Mouse (Mus musculus): Measurements from ENCODE around the gene Vsnl1. TPM values are rescaled to one million over a fixed set of nuclear protein-coding genes. Genes with fewer than 3 reads are reported as not detected.
A peak's percentile ranks its signal among the peaks of the same experiment; 100 is the strongest.

The Vsnl1 gene
- polyA plus RNA-seq, 1 experiment from 2014 or later = 8.3 TPM

DNA sequence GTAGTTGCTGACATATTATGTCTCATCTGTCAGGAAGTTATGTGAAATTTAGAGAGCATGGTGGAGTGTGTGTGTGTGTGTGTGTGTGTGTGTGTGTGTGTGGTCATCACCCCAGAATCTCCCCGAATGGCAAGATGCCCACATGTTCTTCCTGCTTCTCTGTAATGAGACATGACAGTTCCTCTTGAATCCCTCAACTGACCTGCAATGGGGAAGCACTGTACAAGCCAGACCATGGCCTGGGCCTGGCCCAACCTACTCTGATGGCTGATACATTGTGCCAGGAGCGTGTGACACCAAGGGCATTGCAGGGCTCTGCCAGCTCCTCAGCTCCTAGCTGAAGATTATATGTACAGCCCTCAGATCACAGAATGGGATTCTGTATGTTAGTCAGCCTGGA is 98.2 kb downstream of the Vsnl1 start:
- TF ChIP-seq EP300 (IDR thresholded peaks at IDR 0.05) (no peak), CTCF (IDR thresholded peaks at IDR 0.05) (no peak)
- DNase-seq (ENCODE audit: low spot score) (no peak), ATAC-seq (no peak)
- Histone ChIP-seq H3K9me3 (ENCODE audit: low read length) (no peaks in the 10 kb centered on the region), H3K27me3 (replicated peaks; ENCODE audit: insufficient read depth, low read length) (no peaks in the 10 kb centered on the region), H3K4me2 (replicated peaks; ENCODE audit: low read depth, low read length) (no peak overlapping the region), H3K27ac (ENCODE audit: low read length) (no peak overlapping the region), H3K4me1 (ENCODE audit: insufficient read depth, low read depth, low read length) (no peaks in the 10 kb centered on the region), H3K36me3 (ENCODE audit: insufficient read depth, low read length) (no peaks in the 10 kb centered on the region), H3K4me3 (ENCODE audit: low read depth, low read length) (no peak overlapping the region), H3K9ac (replicated peaks; ENCODE audit: low read depth) (no peak overlapping the region)
- 73% methylated on average over 2 of the region's 2 CpGs for WGBS

DNA sequence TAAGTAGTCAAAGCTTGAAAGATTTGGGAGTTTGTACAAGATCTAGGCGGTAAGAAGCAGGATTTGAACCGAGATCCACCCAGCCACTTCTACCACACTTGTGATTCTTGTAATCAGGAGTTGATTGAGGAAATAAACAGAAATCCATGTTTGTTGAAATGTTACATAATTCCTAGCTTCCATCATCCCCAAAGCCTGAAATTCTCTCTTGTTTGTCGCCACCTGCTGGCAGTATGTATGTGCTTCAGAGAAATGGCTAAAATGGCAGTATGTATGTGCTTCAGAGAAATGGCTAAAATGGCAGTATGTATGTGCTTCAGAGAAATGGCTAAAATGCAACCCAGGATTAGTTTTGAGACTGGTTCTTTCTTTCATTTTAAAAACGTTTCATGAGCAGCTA is 99.6 kb downstream of the Vsnl1 start:
- no peaks in the 10 kb centered on the region for H3K9me3 ChIP-seq (ENCODE audit: low read length)
- ATAC-seq = no peak
- no peak overlapping the region for H3K4me2 ChIP-seq (replicated peaks; ENCODE audit: low read depth, low read length)
- peak; percentile 69 for DNase-seq (ENCODE audit: low spot score)
- H3K4me1 ChIP-seq (ENCODE audit: insufficient read depth, low read depth, low read length) = no peaks in the 10 kb centered on the region
- H3K9ac ChIP-seq (replicated peaks; ENCODE audit: low read depth) = no peak overlapping the region
- TF ChIP-seq EP300 (IDR thresholded peaks at IDR 0.05) (no peak), CTCF (IDR thresholded peaks at IDR 0.05) (peak; percentile 78)
- no peaks in the 10 kb centered on the region for H3K36me3 ChIP-seq (ENCODE audit: insufficient read depth, low read length)
- H3K27me3 ChIP-seq (replicated peaks; ENCODE audit: insufficient read depth, low read length) = no peaks in the 10 kb centered on the region
- WGBS = 25% methylated on average over 4 of the region's 4 CpGs
- no peak overlapping the region for H3K4me3 ChIP-seq (ENCODE audit: low read depth, low read length)
- no peak overlapping the region for H3K27ac ChIP-seq (ENCODE audit: low read length)

DNA sequence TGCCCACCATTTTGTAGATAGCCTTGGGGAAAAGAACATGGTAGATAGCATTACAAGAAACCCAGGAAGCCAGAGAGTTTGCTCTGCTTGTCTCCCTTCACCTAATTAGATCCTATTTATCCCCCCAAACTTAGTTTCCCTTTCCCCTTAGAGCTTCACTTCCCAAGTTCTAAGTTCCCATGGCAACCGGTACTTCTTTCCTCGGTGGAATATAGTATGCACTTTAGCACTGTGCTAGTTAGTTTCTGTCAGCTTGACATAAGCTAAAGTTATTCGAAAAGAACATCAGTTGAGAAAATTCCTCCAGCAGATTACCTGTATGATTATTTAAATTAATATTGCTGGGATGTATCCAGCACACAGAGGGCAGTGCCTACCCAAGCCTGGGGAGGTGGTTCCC is 109.9 kb downstream of the Vsnl1 start:
- Histone ChIP-seq H3K27ac (ENCODE audit: low read length) (no peak overlapping the region), H3K4me1 (ENCODE audit: insufficient read depth, low read depth, low read length) (no peaks in the 10 kb centered on the region), H3K4me2 (replicated peaks; ENCODE audit: low read depth, low read length) (no peak overlapping the region), H3K36me3 (ENCODE audit: insufficient read depth, low read length) (no peaks in the 10 kb centered on the region), H3K9me3 (ENCODE audit: low read length) (no peaks in the 10 kb centered on the region), H3K9ac (replicated peaks; ENCODE audit: low read depth) (no peak overlapping the region), H3K4me3 (ENCODE audit: low read depth, low read length) (no peak overlapping the region), H3K27me3 (replicated peaks; ENCODE audit: insufficient read depth, low read length) (no peaks in the 10 kb centered on the region)
- DNase-seq (ENCODE audit: low spot score) = no peak
- TF ChIP-seq CTCF (IDR thresholded peaks at IDR 0.05) (no peak), EP300 (IDR thresholded peaks at IDR 0.05) (no peak)
- 80% methylated on average over 3 of the region's 3 CpGs for WGBS
- ATAC-seq = no peak

DNA sequence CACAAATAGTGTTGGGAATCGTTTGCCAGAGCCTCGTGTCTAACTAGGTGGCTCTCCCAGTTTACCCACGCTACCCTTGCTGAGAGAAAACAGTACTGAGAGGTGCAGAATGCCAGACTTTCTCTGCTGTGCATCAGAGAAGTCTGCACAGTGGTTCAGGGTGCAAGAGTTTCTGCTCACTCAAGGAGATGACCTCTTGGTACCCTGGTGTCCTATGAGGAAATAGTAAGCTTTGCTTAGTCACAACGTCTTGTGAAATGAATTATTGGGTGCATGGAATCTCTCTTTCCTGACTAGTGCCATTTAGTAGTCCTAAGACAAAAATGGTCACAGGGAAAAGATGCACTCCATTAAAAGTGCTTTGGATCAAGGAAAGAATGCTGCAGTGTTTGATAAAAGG is 111.9 kb downstream of the Vsnl1 start:
- H3K27me3 ChIP-seq (replicated peaks; ENCODE audit: insufficient read depth, low read length) = no peaks in the 10 kb centered on the region
- no peak overlapping the region for H3K9ac ChIP-seq (replicated peaks; ENCODE audit: low read depth)
- H3K9me3 ChIP-seq (ENCODE audit: low read length) = no peaks in the 10 kb centered on the region
- H3K4me3 ChIP-seq (ENCODE audit: low read depth, low read length) = no peak overlapping the region
- no peak for TF ChIP-seq CTCF (IDR thresholded peaks at IDR 0.05)
- TF ChIP-seq EP300 (IDR thresholded peaks at IDR 0.05) = no peak
- DNase-seq (ENCODE audit: low spot score) (peak; percentile 30), ATAC-seq (no peak)
- no peak overlapping the region for H3K27ac ChIP-seq (ENCODE audit: low read length)
- no peak overlapping the region for H3K4me2 ChIP-seq (replicated peaks; ENCODE audit: low read depth, low read length)
- 39% methylated on average over 4 of the region's 4 CpGs for WGBS
- no peaks in the 10 kb centered on the region for H3K36me3 ChIP-seq (ENCODE audit: insufficient read depth, low read length)
- no peaks in the 10 kb centered on the region for H3K4me1 ChIP-seq (ENCODE audit: insufficient read depth, low read depth, low read length)

GRCm38 (mm10) chr12:11317671-11318070 is 118.7 kb downstream of the Vsnl1 start:
- H3K27me3 ChIP-seq (replicated peaks; ENCODE audit: insufficient read depth, low read length) = no peaks in the 10 kb centered on the region
- no peaks in the 10 kb centered on the region for H3K4me1 ChIP-seq (ENCODE audit: insufficient read depth, low read depth, low read length)
- TF ChIP-seq CTCF (IDR thresholded peaks at IDR 0.05) (no peak), EP300 (IDR thresholded peaks at IDR 0.05) (no peak)
- H3K4me2 ChIP-seq (replicated peaks; ENCODE audit: low read depth, low read length) = no peak overlapping the region
- DNase-seq (ENCODE audit: low spot score) (peak; percentile 51), ATAC-seq (peak; percentile 40; the same call in 1 of the 2 replicates)
- 34% methylated on average over 6 of the region's 6 CpGs for whole genome bisulfite sequencing
- H3K9ac ChIP-seq (replicated peaks; ENCODE audit: low read depth) = no peak overlapping the region
- H3K36me3 ChIP-seq (ENCODE audit: insufficient read depth, low read length) = peaks cover 2% of the 10 kb centered on the region; the same call in 1 of the 2 replicates
- no peak overlapping the region for H3K4me3 ChIP-seq (ENCODE audit: low read depth, low read length)
- no peaks in the 10 kb centered on the region for H3K9me3 ChIP-seq (ENCODE audit: low read length)
- no peak overlapping the region for H3K27ac ChIP-seq (ENCODE audit: low read length)

DNA sequence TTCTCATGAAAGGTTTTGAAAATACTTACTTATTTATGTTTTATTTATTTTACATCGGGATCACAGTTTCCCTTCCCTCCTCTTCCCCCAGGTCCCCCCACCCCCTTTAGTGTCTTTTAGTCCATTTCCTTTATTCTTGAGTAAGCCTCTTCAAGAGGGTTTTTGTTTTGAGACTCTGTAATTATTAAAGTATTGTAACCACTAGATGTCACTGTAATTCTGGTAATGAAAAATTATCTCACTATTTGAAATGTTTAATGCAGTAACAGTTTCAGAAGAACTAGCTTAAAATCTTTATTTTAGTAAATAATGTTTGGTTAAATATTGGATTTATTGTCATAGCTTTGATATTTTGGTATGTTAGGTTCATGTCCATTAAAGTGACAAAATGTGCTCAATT is 122.6 kb downstream of the Vsnl1 start:
- 48% methylated on average over 1 of the region's 1 CpGs for WGBS
- H3K9ac ChIP-seq (replicated peaks; ENCODE audit: low read depth) = no peak overlapping the region
- no peak overlapping the region for H3K4me2 ChIP-seq (replicated peaks; ENCODE audit: low read depth, low read length)
- no peak for TF ChIP-seq EP300 (IDR thresholded peaks at IDR 0.05)
- 0 out of 2 replicates have a peak, but pooled peaks have one; percentile 6 for TF ChIP-seq CTCF (IDR thresholded peaks at IDR 0.05)
- H3K27ac ChIP-seq (ENCODE audit: low read length) = no peak overlapping the region
- peaks cover 7% of the 10 kb centered on the region for H3K36me3 ChIP-seq (ENCODE audit: insufficient read depth, low read length)
- no peaks in the 10 kb centered on the region for H3K9me3 ChIP-seq (ENCODE audit: low read length)
- no peaks in the 10 kb centered on the region for H3K27me3 ChIP-seq (replicated peaks; ENCODE audit: insufficient read depth, low read length)
- H3K4me3 ChIP-seq (ENCODE audit: low read depth, low read length) = no peak overlapping the region
- ATAC-seq (no peak), DNase-seq (ENCODE audit: low spot score) (peak; percentile 54)
- no peaks in the 10 kb centered on the region for H3K4me1 ChIP-seq (ENCODE audit: insufficient read depth, low read depth, low read length)

GRCm38 (mm10) chr12:11311106-11311505 is 125.3 kb downstream of the Vsnl1 start:
- Histone ChIP-seq H3K36me3 (ENCODE audit: insufficient read depth, low read length) (peaks cover 16% of the 10 kb centered on the region; the same call in 1 of the 2 replicates), H3K27ac (ENCODE audit: low read length) (no peak overlapping the region), H3K4me3 (ENCODE audit: low read depth, low read length) (no peak overlapping the region), H3K9me3 (ENCODE audit: low read length) (no peaks in the 10 kb centered on the region), H3K9ac (replicated peaks; ENCODE audit: low read depth) (no peak overlapping the region), H3K4me1 (ENCODE audit: insufficient read depth, low read depth, low read length) (no peaks in the 10 kb centered on the region), H3K27me3 (replicated peaks; ENCODE audit: insufficient read depth, low read length) (no peaks in the 10 kb centered on the region), H3K4me2 (replicated peaks; ENCODE audit: low read depth, low read length) (no peak overlapping the region)
- no peak for ATAC-seq
- no peak for DNase-seq (ENCODE audit: low spot score)
- WGBS = 98% methylated on average over 2 of the region's 2 CpGs
- TF ChIP-seq CTCF (IDR thresholded peaks at IDR 0.05) (no peak), EP300 (IDR thresholded peaks at IDR 0.05) (no peak)
